Mouse (Mus musculus) MEL (cell line): ENCODE measurements around the gene Arrdc1. TPM values are rescaled to one million over a fixed set of nuclear protein-coding genes. Genes with fewer than 3 reads are reported as not detected.

ENCODE experiments used
- DNase-seq: peaks from one replicate; pipeline ENCODE4 v3.0.0; 2011; ENCODE audit warnings: low read depth, low spot score
- H3K27ac ChIP-seq: 2 replicates; pipeline ENCODE4 v1.5.1; 2012; ENCODE audit warnings: low read depth, mild to moderate bottlenecking, control low read depth, low read length, moderate library complexity; ENCODE audit not compliant: control insufficient read depth
- H3K27me3 ChIP-seq, 2 experiments: fragments of 150-350 bp in 1 of 2; sonication (generic) in 1 of 2; 2 replicates each; pipeline ENCODE4 v1.6.1; 2012; ENCODE audit warnings: low read length in 2 of 2, mild to moderate bottlenecking in 2 of 2, improper control_type of control experiment in 1 of 2, moderate library complexity in 1 of 2; ENCODE audit not compliant: insufficient read depth in 2 of 2, control insufficient read depth in 1 of 2
- H3K36me3 ChIP-seq, 2 experiments: 2 replicates each; pipeline ENCODE4 v1.6.1; 2012 to 2014; ENCODE audit warnings: low read length in 2 of 2, improper control_type of control experiment in 1 of 2, inconsistent platforms in 1 of 2, mild to moderate bottlenecking in 1 of 2; ENCODE audit not compliant: insufficient read depth in 2 of 2, control insufficient read depth in 1 of 2
- H3K4me1 ChIP-seq, 2 experiments: fragments of 150-350 bp in 1 of 2; sonication (generic) in 1 of 2; 2 replicates each; pipeline ENCODE4 v1.6.1; 2012; ENCODE audit warnings: low read length in 2 of 2, improper control_type of control experiment in 1 of 2, mild to moderate bottlenecking in 1 of 2; ENCODE audit not compliant: insufficient read depth in 2 of 2, control insufficient read depth in 1 of 2
- H3K4me3 ChIP-seq, 2 experiments: fragments of 150-350 bp in 1 of 2; sonication (generic) in 1 of 2; 2 replicates each; pipeline ENCODE4 v1.5.1; 2012; ENCODE audit warnings: low read depth in 2 of 2, low read length in 2 of 2, mild to moderate bottlenecking in 2 of 2, moderate library complexity in 2 of 2, control low read depth in 1 of 2, improper control_type of control experiment in 1 of 2; ENCODE audit not compliant: control insufficient read depth in 1 of 2, insufficient read depth in 1 of 2
- H3K79me2 ChIP-seq: 2 replicates; pipeline ENCODE4 v1.6.1; 2012; ENCODE audit warnings: mild to moderate bottlenecking, low read length, moderate library complexity; ENCODE audit not compliant: control insufficient read depth, poor library complexity, insufficient read depth
- H3K9ac ChIP-seq: 2 replicates; pipeline ENCODE4 v1.6.1; 2012; ENCODE audit warnings: low read depth, mild to moderate bottlenecking, control low read depth, low read length, moderate library complexity; ENCODE audit not compliant: control insufficient read depth, poor library complexity, severe bottlenecking
- H3K9me3 ChIP-seq: fragments of 150-350 bp; sonication (generic); replicated peaks from 2 replicates; pipeline ENCODE4 v1.6.1; 2012; ENCODE audit warnings: mild to moderate bottlenecking, low read length, improper control_type of control experiment, moderate library complexity; ENCODE audit not compliant: insufficient read depth
- CTCF ChIP-seq, 3 experiments: IDR thresholded peaks in 2 of 3; conservative IDR thresholded peaks in 1 of 3; 2 replicates each; pipeline ENCODE4 v1.5.1; 2011 to 2012; ENCODE audit warnings: low read length in 3 of 3, low read depth in 2 of 3, mild to moderate bottlenecking in 2 of 3, improper control_type of control experiment in 1 of 3, inconsistent platforms in 1 of 3, mixed read lengths in 1 of 3, moderate library complexity in 1 of 3; ENCODE audit not compliant: control insufficient read depth in 1 of 3, insufficient read depth in 1 of 3, poor library complexity in 1 of 3, severe bottlenecking in 1 of 3
- ELF1 ChIP-seq: IDR thresholded peaks from 2 replicates; pipeline ENCODE4 v1.6.1; 2014; ENCODE audit warnings: low read depth, mild to moderate bottlenecking, inconsistent platforms, low read length, improper control_type of control experiment, moderate library complexity
- GATA1 ChIP-seq: IDR thresholded peaks from 2 replicates; pipeline ENCODE4 v1.6.1; 2011; ENCODE audit warnings: low read depth, low read length, improper control_type of control experiment
- NELFE ChIP-seq: IDR thresholded peaks from 2 replicates; pipeline ENCODE4 v1.6.1; 2011; ENCODE audit warnings: low read depth, low read length, improper control_type of control experiment
- POLR2A ChIP-seq, 2 experiments: IDR thresholded peaks; 2 replicates each; pipeline ENCODE4 v1.6.1; 2011 to 2012; ENCODE audit warnings: low read length in 2 of 2, mild to moderate bottlenecking in 2 of 2, control low read depth in 1 of 2, improper control_type of control experiment in 1 of 2, low read depth in 1 of 2, moderate library complexity in 1 of 2; ENCODE audit not compliant: control insufficient read depth in 1 of 2, insufficient read depth in 1 of 2, poor library complexity in 1 of 2
- POLR2AphosphoS2 ChIP-seq: IDR thresholded peaks from 2 replicates; pipeline ENCODE4 v1.6.1; 2011; ENCODE audit warnings: low read length, improper control_type of control experiment
- RAD21 ChIP-seq: IDR thresholded peaks from 2 replicates; pipeline ENCODE4 v1.6.1; 2011; ENCODE audit warnings: mild to moderate bottlenecking, low read depth, low read length, improper control_type of control experiment
- SMC3 ChIP-seq: IDR thresholded peaks from 2 replicates; pipeline ENCODE4 v1.6.1; 2011; ENCODE audit warnings: low read depth, low read length, improper control_type of control experiment
- TAL1 ChIP-seq: IDR thresholded peaks from 2 replicates; pipeline ENCODE4 v1.6.1; 2012; ENCODE audit warnings: mild to moderate bottlenecking, inconsistent platforms, low read length, moderate library complexity, mixed read lengths
- TCF12 ChIP-seq: IDR thresholded peaks from 2 replicates; pipeline ENCODE4 v1.6.1; 2014; ENCODE audit warnings: low read depth, mild to moderate bottlenecking, inconsistent platforms, low read length, improper control_type of control experiment, moderate library complexity
- polyA plus RNA-seq, 2 experiments: library from polyadenylated mRNA; stranded (reverse) in 1 of 2; unstranded in 1 of 2; fragments of >175 nt in 1 of 2; fragments of >200 nt in 1 of 2; gene quantifications; 2 replicates each; pipeline versions ENCODE4 v1.2.1 to v1.2.4; 2012; ENCODE audit warnings: low replicate concordance in 2 of 2, low read depth in 1 of 2; ENCODE audit not compliant: insufficient read length in 2 of 2, insufficient read depth in 1 of 2, missing spikeins in 1 of 2
- total RNA-seq: library from RNA; depleted of rRNA; stranded (reverse); fragments of 300-350 nt; gene quantifications from 2 replicates; pipeline ENCODE4 v1.2.3, GENCODE M21; 2012; rRNA removed

The Arrdc1 gene
- total and polyA plus RNA-seq, 3 experiments, result 20.2 to 49.0 TPM; not detected in 1

DNA sequence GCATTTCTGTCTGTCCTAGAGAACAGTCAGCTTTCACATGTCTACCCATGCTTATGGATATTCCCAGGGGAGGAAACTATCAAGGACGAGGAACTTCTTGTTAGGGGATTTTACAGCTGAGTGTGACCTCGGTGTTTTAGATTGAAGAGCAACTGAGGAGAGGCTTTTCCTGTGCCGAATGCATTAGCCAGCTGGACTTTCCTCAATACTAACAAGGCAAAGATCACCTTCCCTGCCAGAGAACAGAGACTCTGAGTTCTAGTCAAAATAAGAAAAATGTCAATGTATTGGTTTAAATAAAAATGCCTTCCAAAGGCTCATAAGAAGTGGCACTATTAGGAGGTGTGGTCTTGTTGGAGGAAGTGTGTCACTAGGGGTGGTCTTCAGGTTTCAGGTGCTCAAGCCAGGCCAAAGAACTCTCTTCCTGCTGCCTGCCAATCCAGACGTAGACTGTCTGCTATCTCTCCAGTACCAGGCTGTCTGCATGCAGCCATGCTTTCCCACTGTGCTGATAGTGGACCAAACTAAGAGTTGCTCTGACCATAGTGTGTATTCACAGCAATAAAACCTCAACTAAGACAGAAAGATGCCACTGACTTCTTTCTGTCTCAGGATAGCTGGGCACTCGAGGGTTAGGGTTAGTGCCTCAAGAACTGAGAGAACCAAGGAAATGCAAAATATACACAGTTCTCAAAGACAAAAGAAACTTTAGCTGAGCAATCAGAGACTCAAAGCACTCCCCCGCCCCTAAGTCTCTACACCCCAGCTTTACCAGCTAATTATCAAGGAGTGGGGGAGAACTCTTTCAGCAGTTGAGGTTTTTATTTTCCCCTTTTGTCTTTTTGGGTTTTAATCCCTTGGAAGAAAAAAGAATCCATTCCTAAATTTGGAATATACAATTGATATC, 44.3 kb downstream of the Arrdc1 start:
- Histone ChIP-seq H3K27me3 (no peaks in the 10 kb centered on the region), H3K27ac (no peak overlapping the region), H3K36me3 (peaks cover 6 to 11% of the 10 kb centered on the region in 2 experiments), H3K4me3 (no peak overlapping the region), H3K79me2 (peaks cover 33% of the 10 kb centered on the region), H3K9ac (no peak overlapping the region), H3K9me3 (no peaks in the 10 kb centered on the region), H3K4me1 (peaks cover 2 to 12% of the 10 kb centered on the region in 2 experiments)
- TF ChIP-seq TCF12, result peak; percentile 16; the same call in 1 of the 2 replicates
- peak; percentile 35; the same call in 1 of the 2 replicates for TF ChIP-seq GATA1
- no peak for TF ChIP-seq POLR2AphosphoS2
- TF ChIP-seq POLR2A (IDR thresholded peaks at IDR 0.05; ENCODE audit: control insufficient read depth in 1 of 2, insufficient read depth in 1 of 2, low read depth in 1 of 2, low read length in 2 of 2, poor library complexity in 1 of 2), result no peak
- TF ChIP-seq TAL1, result peak; percentile 71
- peak; percentile 46 for DNase-seq

- Histone ChIP-seq H3K27ac (no peak overlapping the region), H3K9ac (no peak overlapping the region), H3K4me3 (no peak overlapping the region), H3K27me3 (no peaks in the 10 kb centered on the region), H3K4me1 (peaks cover 2 to 12% of the 10 kb centered on the region in 2 experiments), H3K79me2 (peaks cover 19% of the 10 kb centered on the region), H3K9me3 (no peaks in the 10 kb centered on the region), H3K36me3 (peaks cover 8 to 11% of the 10 kb centered on the region in 2 experiments)
- TF ChIP-seq SMC3, result peak; percentile 27
- no peak for TF ChIP-seq NELFE
- TF ChIP-seq RAD21, result peak; percentile 6; the same call in 1 of the 2 replicates
- TF ChIP-seq CTCF (IDR thresholded peaks at IDR 0.05 in 2 of 3, conservative IDR thresholded peaks at IDR 0.05 in 1 of 3; ENCODE audit: control insufficient read depth in 1 of 3, insufficient read depth in 1 of 3, low read depth in 2 of 3, low read length in 3 of 3, poor library complexity in 1 of 3, severe bottlenecking in 1 of 3), result peak; percentile 37 to 63 (median 52); a peak in 5 of 6 replicates
- peak; percentile 54 for DNase-seq
Observed at GRCm38 (mm10) chr2:24888895-24889294, 46.2 kb downstream of the Arrdc1 start.

- DNase-seq, result no peak
- H3K27ac ChIP-seq, result no peak overlapping the region
- no peaks in the 10 kb centered on the region for H3K4me1 ChIP-seq
- H3K79me2 ChIP-seq, result no peaks in the 10 kb centered on the region
- H3K9me3 ChIP-seq, result no peaks in the 10 kb centered on the region
- H3K4me3 ChIP-seq, result no peak overlapping the region
- H3K27me3 ChIP-seq, result no peaks in the 10 kb centered on the region
- no peak for TF ChIP-seq ELF1
- H3K36me3 ChIP-seq, result peaks cover 0 to 29% of the 10 kb centered on the region in 2 experiments; a peak in 2 of 4 replicates
- no peak overlapping the region for H3K9ac ChIP-seq
Observed at GRCm38 (mm10) chr2:24880686-24881085, 54.4 kb downstream of the Arrdc1 start.

Other genes starting within 250 kb of the Arrdc1 start
- gene Cacna1b, start 172.1 kb downstream of the Arrdc1 start, total RNA-seq, result not detected in 2 replicates
- not detected for gene Cacna1b, start 172.1 kb downstream of the Arrdc1 start, polyA plus RNA-seq
- gene Ehmt1, start 15.6 kb downstream of the Arrdc1 start, total RNA-seq, result 31.9 and 32.7 TPM in 2 replicates
- gene Ehmt1, start 15.6 kb downstream of the Arrdc1 start, polyA plus RNA-seq, result 10 to 100 TPM in 1 of 2 experiments, not detected in 1; 55.8 TPM
- gene Zmynd19, start 14.5 kb upstream of the Arrdc1 start, total RNA-seq, result 73.7 and 83.5 TPM in 2 replicates
- 100 to 1,000 TPM in 1 of 2 experiments, not detected in 1; 114 TPM for gene Zmynd19, start 14.5 kb upstream of the Arrdc1 start, polyA plus RNA-seq
- gene Dph7, start 27.1 kb upstream of the Arrdc1 start, total RNA-seq, result 16.6 and 17.6 TPM in 2 replicates
- 10 to 100 TPM in 1 of 2 experiments, not detected in 1; 19.7 TPM for gene Dph7, start 27.1 kb upstream of the Arrdc1 start, polyA plus RNA-seq
- 84.8 and 102 TPM in 2 replicates for gene Mrpl41, start 39.8 kb upstream of the Arrdc1 start, total RNA-seq
- gene Mrpl41, start 39.8 kb upstream of the Arrdc1 start, polyA plus RNA-seq, result 100 to 1,000 TPM in 1 of 2 experiments, not detected in 1; 103 TPM
- 7.1 and 8.8 TPM in 2 replicates for gene Pnpla7, start 40.8 kb upstream of the Arrdc1 start, total RNA-seq
- 10 to 100 TPM in 1 of 2 experiments, not detected in 1; 11.3 TPM for gene Pnpla7, start 40.8 kb upstream of the Arrdc1 start, polyA plus RNA-seq
- 10.9 and 13.3 TPM in 2 replicates for gene Nsmf, start 119.1 kb upstream of the Arrdc1 start, total RNA-seq
- gene Nsmf, start 119.1 kb upstream of the Arrdc1 start, polyA plus RNA-seq, result 10 to 100 TPM in 1 of 2 experiments, not detected in 1; 25.8 TPM
- gene Entpd8, start 145.1 kb upstream of the Arrdc1 start, total RNA-seq, result not detected in 2 replicates
- gene Entpd8, start 145.1 kb upstream of the Arrdc1 start, polyA plus RNA-seq, result not detected
- 0.08 TPM in 1 of 2 replicates, not detected in the other for gene Noxa1, start 159.9 kb upstream of the Arrdc1 start, total RNA-seq
- under 1 TPM in 1 of 2 experiments, not detected in 1; 0.10 TPM for gene Noxa1, start 159.9 kb upstream of the Arrdc1 start, polyA plus RNA-seq
- gene Nrarp, start 245.5 kb upstream of the Arrdc1 start, total RNA-seq, result 6.3 and 6.5 TPM in 2 replicates
- 10 to 100 TPM in 1 of 2 experiments, not detected in 1; 12.3 TPM for gene Nrarp, start 245.5 kb upstream of the Arrdc1 start, polyA plus RNA-seq